Mouse (Mus musculus) ovary, postnatal 36 days (tissue): Measurements from ENCODE around the gene Myo1d.

Source experiments
- DNase-seq: peaks from one replicate; pipeline ENCODE4 v3.0.0; 2022; ENCODE audit warnings: low spot score, mixed read lengths

Gene Myo1d

DNA sequence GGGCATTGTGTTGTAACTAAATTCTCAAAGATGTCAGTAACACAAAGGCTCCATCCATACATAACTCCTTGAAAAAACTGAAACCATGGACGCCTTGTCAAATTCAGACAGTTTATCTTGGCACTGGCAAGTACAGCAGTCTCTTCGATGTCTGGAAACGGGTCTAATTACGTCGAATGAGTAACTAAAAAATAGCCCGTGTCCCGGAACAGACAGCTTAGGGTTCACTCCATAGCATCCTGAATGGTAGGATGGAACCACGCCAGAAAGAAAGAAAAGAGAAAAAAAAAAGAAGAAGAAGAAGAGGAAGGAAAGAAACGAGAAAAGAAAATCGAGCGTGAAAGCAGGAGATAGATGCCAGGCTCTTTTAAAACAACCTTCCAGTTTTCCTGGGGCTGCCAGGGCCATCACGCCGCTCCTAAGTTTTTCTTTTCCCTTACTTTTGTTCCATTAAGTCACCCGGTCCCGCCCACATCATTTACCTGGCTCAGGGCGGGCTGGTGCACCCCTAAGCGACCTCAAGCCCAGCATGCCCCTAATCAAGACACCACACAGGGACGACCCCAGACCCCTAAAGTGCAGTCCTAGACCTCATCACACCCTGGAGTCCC, 804 bp downstream of the Myo1d start:
- DNase-seq, result no peak

- no peak for DNase-seq
Observed at GRCm38 (mm10) chr11:80778157-80778556, 1.7 kb downstream of the Myo1d start.

DNA sequence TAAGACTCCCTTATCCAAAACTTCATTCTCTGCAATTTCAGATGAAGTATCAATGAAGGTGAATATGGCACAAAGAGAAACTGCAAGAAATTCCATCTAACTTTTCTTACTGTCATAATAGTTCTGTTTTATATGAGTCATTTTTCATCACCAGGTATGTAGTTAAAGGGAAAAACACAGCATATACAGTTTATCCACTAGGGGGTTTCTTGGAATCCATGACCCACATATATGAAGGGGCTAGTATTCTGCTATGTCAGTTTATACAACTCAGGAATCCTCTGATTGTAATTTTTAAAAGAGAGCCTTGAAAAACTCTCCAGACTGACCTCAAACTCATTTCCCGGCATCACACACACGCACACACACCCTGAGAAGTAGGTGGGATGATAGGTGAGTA, 2.1 kb downstream of the Myo1d start:
- no peak for DNase-seq

GRCm38 (mm10) chr11:80775535-80775934, 4.3 kb downstream of the Myo1d start:
- DNase-seq, result no peak

DNA sequence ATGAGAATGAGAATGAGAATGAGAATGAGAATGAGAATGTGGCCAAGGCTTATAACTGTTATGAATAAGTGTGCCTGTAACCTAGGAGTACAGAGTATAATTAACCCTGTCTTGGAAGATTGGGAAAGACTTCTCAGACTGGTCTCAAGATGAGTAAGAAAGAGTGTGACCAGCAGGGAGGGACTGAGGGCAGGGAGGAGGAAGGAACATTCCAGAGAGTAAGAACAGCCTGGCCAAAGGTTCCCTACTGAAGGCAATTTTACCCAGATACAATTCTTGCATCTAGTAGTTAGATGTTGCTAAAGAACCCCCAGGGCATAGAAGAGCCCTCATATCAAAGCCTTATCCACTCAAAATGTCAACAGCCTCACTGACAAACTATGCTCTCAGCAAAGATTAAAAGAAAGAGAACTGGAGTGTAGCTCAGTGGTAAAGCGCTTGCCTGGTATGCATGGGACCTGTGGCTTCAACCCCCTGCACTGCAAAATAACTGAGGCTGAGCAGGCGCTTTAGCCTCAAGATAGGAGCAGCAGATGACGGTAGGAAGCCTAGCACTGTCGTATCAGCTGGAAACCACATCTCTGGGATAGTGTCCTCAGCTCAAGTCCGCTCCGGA, 7.1 kb downstream of the Myo1d start:
- DNase-seq, result no peak

GRCm38 (mm10) chr11:80771596-80772250, 8.1 kb downstream of the Myo1d start:
- no peak for DNase-seq

DNA sequence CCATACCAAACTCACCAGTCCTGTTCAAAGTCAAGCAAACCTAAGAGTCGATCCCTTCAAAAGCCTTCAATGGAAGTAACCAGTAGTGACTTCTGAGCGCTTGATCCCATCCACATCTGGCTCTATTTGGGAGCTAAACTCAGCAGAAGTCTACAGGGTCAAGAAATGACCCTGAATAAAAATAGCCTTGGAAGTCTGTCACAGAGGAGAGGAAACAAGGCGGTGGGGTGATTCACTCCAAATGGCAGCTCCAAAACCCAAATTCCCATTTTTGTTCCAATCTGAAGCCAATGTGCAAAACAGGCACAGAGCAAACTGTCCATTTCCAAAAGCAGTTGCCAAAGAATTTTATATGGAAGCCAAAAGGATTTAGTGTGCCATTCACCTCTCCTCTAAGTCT, 8.6 kb downstream of the Myo1d start:
- no peak for DNase-seq

- DNase-seq, result no peak
Observed at GRCm38 (mm10) chr11:80767320-80767617, 12.6 kb downstream of the Myo1d start.

DNA sequence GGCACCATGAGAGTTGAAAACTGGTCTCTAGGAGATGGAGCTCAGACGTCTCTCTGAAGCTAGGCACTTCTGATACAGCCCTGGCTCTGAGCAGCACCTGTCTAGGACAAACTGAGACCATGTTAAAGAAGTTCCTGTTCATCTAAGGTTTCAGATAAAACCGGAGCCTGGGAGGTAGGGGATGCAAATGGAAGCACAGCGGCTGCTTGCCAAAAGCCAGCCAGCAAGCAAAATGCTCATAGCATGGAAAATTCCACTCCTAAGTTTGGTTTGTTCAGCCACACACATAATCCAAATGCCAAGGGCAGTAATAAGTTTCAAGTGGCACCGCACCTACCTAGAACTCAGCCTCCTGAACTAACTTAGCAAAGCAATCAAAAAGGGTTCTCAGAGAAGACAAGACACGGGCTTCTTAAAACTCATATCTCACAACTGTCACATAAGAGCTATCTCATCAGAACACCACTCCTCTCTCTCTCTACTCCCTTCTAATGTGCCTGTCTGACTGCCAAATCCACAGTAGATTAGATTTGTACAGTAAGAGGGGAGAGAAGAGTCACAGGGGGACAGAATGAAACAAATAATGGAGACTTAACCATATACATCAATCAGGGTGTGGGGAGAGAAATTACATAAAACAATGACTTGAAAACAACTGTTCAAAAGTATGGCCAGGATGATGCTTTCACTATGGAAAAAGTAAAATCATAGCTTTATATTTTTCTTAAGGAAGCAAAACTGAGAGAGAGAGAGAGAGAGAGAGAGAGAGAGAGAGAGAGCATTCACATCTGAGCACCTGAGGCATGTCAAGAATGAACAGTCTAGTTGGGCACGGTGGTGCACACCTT, 13.1 kb downstream of the Myo1d start:
- DNase-seq, result no peak

- no peak for DNase-seq
Observed at GRCm38 (mm10) chr11:80766068-80766467, 13.8 kb downstream of the Myo1d start.

DNA sequence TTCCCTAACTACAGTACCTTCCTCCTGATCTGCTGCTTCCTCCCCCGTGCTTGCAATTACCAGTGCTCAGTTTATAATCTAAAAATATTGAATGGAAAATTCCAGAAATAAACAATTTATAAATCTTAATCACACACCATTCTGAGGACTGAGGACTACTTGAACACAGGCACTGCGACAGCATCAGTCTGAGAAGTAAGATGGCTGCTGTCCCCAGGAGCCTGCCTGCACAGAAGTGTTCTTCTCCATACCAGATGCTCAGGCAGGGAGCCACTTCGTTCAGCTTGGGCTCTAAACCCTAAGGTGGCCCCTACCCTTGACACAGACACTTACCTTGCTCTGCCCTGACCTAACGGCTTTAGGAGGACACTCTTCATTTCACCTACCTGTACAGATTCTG, 17.8 kb downstream of the Myo1d start:
- DNase-seq, result no peak

GRCm38 (mm10) chr11:80761285-80761974, 18.4 kb downstream of the Myo1d start:
- DNase-seq, result no peak

GRCm38 (mm10) chr11:80759023-80759422, 20.8 kb downstream of the Myo1d start:
- no peak for DNase-seq

GRCm38 (mm10) chr11:80754201-80754600, 25.6 kb downstream of the Myo1d start:
- no peak for DNase-seq

GRCm38 (mm10) chr11:80751168-80751567, 28.7 kb downstream of the Myo1d start:
- no peak for DNase-seq

GRCm38 (mm10) chr11:80749187-80749586, 30.6 kb downstream of the Myo1d start:
- no peak for DNase-seq

- no peak for DNase-seq
Observed at GRCm38 (mm10) chr11:80745426-80745825, 34.4 kb downstream of the Myo1d start.

- no peak for DNase-seq
Observed at GRCm38 (mm10) chr11:80743823-80744410, 35.9 kb downstream of the Myo1d start.

DNA sequence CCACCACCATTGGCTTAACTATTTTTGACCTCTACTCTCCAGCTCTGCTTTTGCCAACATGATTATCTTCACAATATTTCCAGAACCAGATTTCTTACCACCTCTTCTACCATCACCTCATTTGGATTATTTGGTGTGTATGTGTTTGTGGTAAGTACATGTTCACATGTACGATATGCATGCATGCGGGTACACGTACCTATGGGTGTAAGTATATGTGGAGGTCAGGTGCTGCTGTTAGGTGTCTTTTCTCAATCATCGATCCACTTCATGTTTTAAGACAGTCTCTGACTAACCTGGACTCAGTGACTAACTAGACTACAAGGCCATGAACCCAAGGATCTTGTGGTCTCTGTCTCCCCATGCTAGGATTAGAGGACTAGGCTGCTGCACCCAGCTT, 37.4 kb downstream of the Myo1d start:
- no peak for DNase-seq

- no peak for DNase-seq
Observed at GRCm38 (mm10) chr11:80734771-80735170, 45.1 kb downstream of the Myo1d start.

- DNase-seq, result no peak
Observed at GRCm38 (mm10) chr11:80724701-80725100, 55.1 kb downstream of the Myo1d start.
